Mouse (Mus musculus): ENCODE measurements around the gene Upk3a.

Upk3a gene

GRCm38 (mm10) chr15:85049758-85050157 is 32.8 kb downstream of the Upk3a start:
- DNase-seq (ENCODE audit: low spot score) = no peak

GRCm38 (mm10) chr15:85054098-85054497 is 37.2 kb downstream of the Upk3a start:
- DNase-seq (ENCODE audit: low spot score) = no peak

GRCm38 (mm10) chr15:85055186-85055585 is 38.2 kb downstream of the Upk3a start:
- DNase-seq (ENCODE audit: low spot score) = no peak

GRCm38 (mm10) chr15:85063421-85063820 is 46.5 kb downstream of the Upk3a start:
- DNase-seq (ENCODE audit: low spot score) = no peak

- peak; percentile 20 for DNase-seq (ENCODE audit: low spot score)
Observed at GRCm38 (mm10) chr15:85070561-85070960, 53.6 kb downstream of the Upk3a start.

All from ovary, postnatal 14 days (tissue).